Mouse (Mus musculus) kidney, adult 9 months (tissue): Measurements from ENCODE around the gene Zfp275.
A peak's percentile ranks its signal among the peaks of the same experiment; 100 is the strongest.
"Not testable (repeated sequence)": the region's sequence is repeated elsewhere in the genome, so short reads cannot be mapped to it uniquely, and the experiment has no call there.

Source experiments
- DNase-seq: peaks from one replicate; pipeline ENCODE4 v3.0.0; 2022

The Zfp275 gene

GRCm38 (mm10) chrX:73342483-73342895, at the start of gene Zfp275:
TSS of gene Zfp275 (plus strand) at chrX:73342621.
- peak; percentile 70 for DNase-seq

GRCm38 (mm10) chrX:73292876-73293275, 49.5 kb upstream of the Zfp275 start, which contains the start of the genes Xlr5a and Xlr5c:
TSS of gene Xlr5a (minus strand) at chrX:73292976.
TSS of gene Xlr5c (minus strand) at chrX:73292976.
- DNase-seq: not testable (repeated sequence)

- DNase-seq: peak; percentile 32
Measured at GRCm38 (mm10) chrX:73295745-73296144, 46.7 kb upstream of the Zfp275 start.

- DNase-seq: peak; percentile 38
Measured at GRCm38 (mm10) chrX:73312522-73312921, 29.9 kb upstream of the Zfp275 start.

- DNase-seq: no peak
Measured at GRCm38 (mm10) chrX:73321029-73321428, 21.4 kb upstream of the Zfp275 start.

GRCm38 (mm10) chrX:73327215-73327614, 15.2 kb upstream of the Zfp275 start:
- DNase-seq: no peak

GRCm38 (mm10) chrX:73333548-73333947, 8.9 kb upstream of the Zfp275 start:
- no peak for DNase-seq

- DNase-seq: no peak
Measured at GRCm38 (mm10) chrX:73336740-73337139, 5.7 kb upstream of the Zfp275 start, which contains the start of gene Gm45015. TSS of gene Gm45015 (minus strand) at chrX:73336840.

GRCm38 (mm10) chrX:73341473-73341872, 948 bp upstream of the Zfp275 start:
- no peak for DNase-seq

GRCm38 (mm10) chrX:73342068-73342467, 353 bp upstream of the Zfp275 start:
- DNase-seq: peak; percentile 1

- DNase-seq: no peak
Measured at GRCm38 (mm10) chrX:73342941-73343735, 717 bp downstream of the Zfp275 start.

- DNase-seq: no peak
Measured at GRCm38 (mm10) chrX:73343802-73344201, 1.4 kb downstream of the Zfp275 start.

GRCm38 (mm10) chrX:73344346-73344745, 1.9 kb downstream of the Zfp275 start:
- no peak for DNase-seq

GRCm38 (mm10) chrX:73356163-73356562, 13.7 kb downstream of the Zfp275 start:
- DNase-seq: no peak

- no peak for DNase-seq
Measured at GRCm38 (mm10) chrX:73356719-73357118, 14.3 kb downstream of the Zfp275 start.

GRCm38 (mm10) chrX:73363291-73363690, 20.9 kb downstream of the Zfp275 start:
- DNase-seq: no peak

GRCm38 (mm10) chrX:73384419-73384818, 42.0 kb downstream of the Zfp275 start:
- DNase-seq: no peak

GRCm38 (mm10) chrX:73384924-73385323, 42.5 kb downstream of the Zfp275 start:
- DNase-seq: no peak

- no peak for DNase-seq
Measured at GRCm38 (mm10) chrX:73391481-73391880, 49.1 kb downstream of the Zfp275 start.

- DNase-seq: no peak
Measured at GRCm38 (mm10) chrX:73396446-73396845, 54.0 kb downstream of the Zfp275 start.

- DNase-seq: not testable (repeated sequence)
Measured at GRCm38 (mm10) chrX:73398636-73399035, 56.2 kb downstream of the Zfp275 start, which contains the start of gene Gm18336. TSS of gene Gm18336 (minus strand) at chrX:73398736.

GRCm38 (mm10) chrX:73400951-73401350, 58.5 kb downstream of the Zfp275 start:
- DNase-seq: no peak

- DNase-seq: no peak
Measured at GRCm38 (mm10) chrX:73401616-73402015, 59.2 kb downstream of the Zfp275 start.
